Mouse (Mus musculus): Measurements from ENCODE around the gene Cops7a. TPM values are rescaled to one million over a fixed set of nuclear protein-coding genes. Genes with fewer than 3 reads are reported as not detected.

Cops7a gene
- polyA plus RNA-seq, 1 experiment from 2014 or later = 85.6 TPM

GRCm38 (mm10) chr6:124967766-124968165 is 2.4 kb upstream of the Cops7a start:
- ATAC-seq (ENCODE audit: low FRiP score, low TSS enrichment) (no peak), DNase-seq (peak; percentile 55)
- Histone ChIP-seq H3K4me2 (ENCODE audit: low read length) (no peak overlapping the region), H3K4me1 (ENCODE audit: control insufficient read depth, insufficient read depth, low read length) (peaks cover 14% of the 10 kb centered on the region), H3K9ac (replicated peaks; ENCODE audit: low read length) (no peak overlapping the region), H3K4me3 (replicated peaks; ENCODE audit: low read depth, low read length) (no peak overlapping the region), H3K36me3 (ENCODE audit: control insufficient read depth, insufficient read depth, low read length) (no peaks in the 10 kb centered on the region), H3K9me3 (ENCODE audit: control insufficient read depth, low read length) (no peaks in the 10 kb centered on the region), H3K27me3 (ENCODE audit: control insufficient read depth, insufficient read depth, low read length) (no peaks in the 10 kb centered on the region), H3K27ac (replicated peaks; ENCODE audit: low read depth, low read length) (no peak overlapping the region)
- WGBS = 75% methylated on average over 4 of the region's 4 CpGs

GRCm38 (mm10) chr6:124966466-124967118 is 1.3 kb upstream of the Cops7a start:
- peak overlapping the region; percentile 81; the same call in 1 of the 2 replicates for H3K4me3 ChIP-seq (replicated peaks; ENCODE audit: low read depth, low read length)
- peak overlapping the region; percentile 97 for H3K4me2 ChIP-seq (ENCODE audit: low read length)
- no peaks in the 10 kb centered on the region for H3K27me3 ChIP-seq (ENCODE audit: control insufficient read depth, insufficient read depth, low read length)
- ATAC-seq (ENCODE audit: low FRiP score, low TSS enrichment) (no peak), DNase-seq (peak; percentile 11)
- H3K9ac ChIP-seq (replicated peaks; ENCODE audit: low read length) = no peak overlapping the region
- H3K9me3 ChIP-seq (ENCODE audit: control insufficient read depth, low read length) = no peaks in the 10 kb centered on the region
- H3K4me1 ChIP-seq (ENCODE audit: control insufficient read depth, insufficient read depth, low read length) = peaks cover 14% of the 10 kb centered on the region
- H3K36me3 ChIP-seq (ENCODE audit: control insufficient read depth, insufficient read depth, low read length) = peaks cover 10% of the 10 kb centered on the region
- 96% methylated on average over 7 of the region's 7 CpGs for WGBS
- no peak overlapping the region for H3K27ac ChIP-seq (replicated peaks; ENCODE audit: low read depth, low read length)

GRCm38 (mm10) chr6:124965747-124966146 is 409 bp upstream of the Cops7a start:
- Histone ChIP-seq H3K27ac (replicated peaks; ENCODE audit: low read depth, low read length) (peak overlapping the region; percentile 90), H3K4me3 (replicated peaks; ENCODE audit: low read depth, low read length) (peak overlapping the region; percentile 81), H3K4me1 (ENCODE audit: control insufficient read depth, insufficient read depth, low read length) (peaks cover 14% of the 10 kb centered on the region), H3K9ac (replicated peaks; ENCODE audit: low read length) (peak overlapping the region; percentile 92), H3K9me3 (ENCODE audit: control insufficient read depth, low read length) (no peaks in the 10 kb centered on the region), H3K4me2 (ENCODE audit: low read length) (peak overlapping the region; percentile 97), H3K36me3 (ENCODE audit: control insufficient read depth, insufficient read depth, low read length) (peaks cover 17% of the 10 kb centered on the region), H3K27me3 (ENCODE audit: control insufficient read depth, insufficient read depth, low read length) (no peaks in the 10 kb centered on the region)
- WGBS = 16% methylated on average over 15 of the region's 15 CpGs
- 0 out of 2 replicates have a peak, but pooled peaks have one; percentile 14 for ATAC-seq (ENCODE audit: low FRiP score, low TSS enrichment)
- no peak for DNase-seq

GRCm38 (mm10) chr6:124964638-124965037 is 700 bp downstream of the Cops7a start:
- ATAC-seq (ENCODE audit: low FRiP score, low TSS enrichment) (peak; percentile 36), DNase-seq (no peak)
- H3K4me2 ChIP-seq (ENCODE audit: low read length) = peak overlapping the region; percentile 97
- H3K9ac ChIP-seq (replicated peaks; ENCODE audit: low read length) = peak overlapping the region; percentile 92
- peak overlapping the region; percentile 90 for H3K27ac ChIP-seq (replicated peaks; ENCODE audit: low read depth, low read length)
- H3K9me3 ChIP-seq (ENCODE audit: control insufficient read depth, low read length) = no peaks in the 10 kb centered on the region
- peaks cover 28% of the 10 kb centered on the region for H3K36me3 ChIP-seq (ENCODE audit: control insufficient read depth, insufficient read depth, low read length)
- H3K4me3 ChIP-seq (replicated peaks; ENCODE audit: low read depth, low read length) = peak overlapping the region; percentile 81
- H3K27me3 ChIP-seq (ENCODE audit: control insufficient read depth, insufficient read depth, low read length) = no peaks in the 10 kb centered on the region
- 42% methylated on average over 16 of the region's 16 CpGs for WGBS
- H3K4me1 ChIP-seq (ENCODE audit: control insufficient read depth, insufficient read depth, low read length) = peaks cover 14% of the 10 kb centered on the region

GRCm38 (mm10) chr6:124961021-124961420 is 4.3 kb downstream of the Cops7a start:
- no peak overlapping the region for H3K4me2 ChIP-seq (ENCODE audit: low read length)
- no peak overlapping the region for H3K4me3 ChIP-seq (replicated peaks; ENCODE audit: low read depth, low read length)
- H3K4me1 ChIP-seq (ENCODE audit: control insufficient read depth, insufficient read depth, low read length) = peaks cover 11% of the 10 kb centered on the region
- ATAC-seq (ENCODE audit: low FRiP score, low TSS enrichment) (no peak), DNase-seq (no peak)
- no peak overlapping the region for H3K9ac ChIP-seq (replicated peaks; ENCODE audit: low read length)
- H3K27ac ChIP-seq (replicated peaks; ENCODE audit: low read depth, low read length) = no peak overlapping the region
- peaks cover 57% of the 10 kb centered on the region for H3K36me3 ChIP-seq (ENCODE audit: control insufficient read depth, insufficient read depth, low read length)
- WGBS = 93% methylated on average over 12 of the region's 12 CpGs
- no peaks in the 10 kb centered on the region for H3K9me3 ChIP-seq (ENCODE audit: control insufficient read depth, low read length)
- H3K27me3 ChIP-seq (ENCODE audit: control insufficient read depth, insufficient read depth, low read length) = no peaks in the 10 kb centered on the region

GRCm38 (mm10) chr6:124959960-124960359 is 5.4 kb downstream of the Cops7a start:
- no peak overlapping the region for H3K4me2 ChIP-seq (ENCODE audit: low read length)
- H3K9me3 ChIP-seq (ENCODE audit: control insufficient read depth, low read length) = no peaks in the 10 kb centered on the region
- H3K4me1 ChIP-seq (ENCODE audit: control insufficient read depth, insufficient read depth, low read length) = peaks cover 8% of the 10 kb centered on the region
- peaks cover 62% of the 10 kb centered on the region for H3K36me3 ChIP-seq (ENCODE audit: control insufficient read depth, insufficient read depth, low read length)
- no peak overlapping the region for H3K9ac ChIP-seq (replicated peaks; ENCODE audit: low read length)
- H3K27me3 ChIP-seq (ENCODE audit: control insufficient read depth, insufficient read depth, low read length) = no peaks in the 10 kb centered on the region
- WGBS = 93% methylated on average over 13 of the region's 13 CpGs
- ATAC-seq (ENCODE audit: low FRiP score, low TSS enrichment) (no peak), DNase-seq (no peak)
- H3K27ac ChIP-seq (replicated peaks; ENCODE audit: low read depth, low read length) = no peak overlapping the region
- H3K4me3 ChIP-seq (replicated peaks; ENCODE audit: low read depth, low read length) = no peak overlapping the region

- DNase-seq (no peak), ATAC-seq (ENCODE audit: low FRiP score, low TSS enrichment) (no peak)
- H3K27me3 ChIP-seq (ENCODE audit: control insufficient read depth, insufficient read depth, low read length) = no peaks in the 10 kb centered on the region
- H3K4me1 ChIP-seq (ENCODE audit: control insufficient read depth, insufficient read depth, low read length) = no peaks in the 10 kb centered on the region
- H3K36me3 ChIP-seq (ENCODE audit: control insufficient read depth, insufficient read depth, low read length) = peaks cover 62% of the 10 kb centered on the region
- H3K4me3 ChIP-seq (replicated peaks; ENCODE audit: low read depth, low read length) = no peak overlapping the region
- no peak overlapping the region for H3K9ac ChIP-seq (replicated peaks; ENCODE audit: low read length)
- no peak overlapping the region for H3K4me2 ChIP-seq (ENCODE audit: low read length)
- no peaks in the 10 kb centered on the region for H3K9me3 ChIP-seq (ENCODE audit: control insufficient read depth, low read length)
- H3K27ac ChIP-seq (replicated peaks; ENCODE audit: low read depth, low read length) = no peak overlapping the region
- 91% methylated on average over 3 of the region's 3 CpGs for WGBS
Observed at GRCm38 (mm10) chr6:124958127-124958526, 7.2 kb downstream of the Cops7a start.

GRCm38 (mm10) chr6:124955212-124955611 is 10.1 kb downstream of the Cops7a start:
- no peaks in the 10 kb centered on the region for H3K27me3 ChIP-seq (ENCODE audit: control insufficient read depth, insufficient read depth, low read length)
- no peak overlapping the region for H3K4me3 ChIP-seq (replicated peaks; ENCODE audit: low read depth, low read length)
- no peak overlapping the region for H3K4me2 ChIP-seq (ENCODE audit: low read length)
- H3K4me1 ChIP-seq (ENCODE audit: control insufficient read depth, insufficient read depth, low read length) = no peaks in the 10 kb centered on the region
- no peaks in the 10 kb centered on the region for H3K9me3 ChIP-seq (ENCODE audit: control insufficient read depth, low read length)
- H3K36me3 ChIP-seq (ENCODE audit: control insufficient read depth, insufficient read depth, low read length) = peaks cover 39% of the 10 kb centered on the region
- WGBS = 98% methylated on average over 4 of the region's 4 CpGs
- DNase-seq (no peak), ATAC-seq (ENCODE audit: low FRiP score, low TSS enrichment) (no peak)
- H3K27ac ChIP-seq (replicated peaks; ENCODE audit: low read depth, low read length) = no peak overlapping the region
- no peak overlapping the region for H3K9ac ChIP-seq (replicated peaks; ENCODE audit: low read length)

GRCm38 (mm10) chr6:124953991-124954715 is 11.2 kb downstream of the Cops7a start:
- Histone ChIP-seq H3K9me3 (ENCODE audit: control insufficient read depth, low read length) (no peaks in the 10 kb centered on the region), H3K36me3 (ENCODE audit: control insufficient read depth, insufficient read depth, low read length) (peaks cover 29% of the 10 kb centered on the region), H3K4me2 (ENCODE audit: low read length) (no peak overlapping the region), H3K4me1 (ENCODE audit: control insufficient read depth, insufficient read depth, low read length) (no peaks in the 10 kb centered on the region), H3K4me3 (replicated peaks; ENCODE audit: low read depth, low read length) (no peak overlapping the region), H3K9ac (replicated peaks; ENCODE audit: low read length) (no peak overlapping the region), H3K27me3 (ENCODE audit: control insufficient read depth, insufficient read depth, low read length) (no peaks in the 10 kb centered on the region), H3K27ac (replicated peaks; ENCODE audit: low read depth, low read length) (no peak overlapping the region)
- no peak for ATAC-seq (ENCODE audit: low FRiP score, low TSS enrichment)
- DNase-seq = no peak
- WGBS = 94% methylated on average over 2 of the region's 2 CpGs

Measured in midbrain, embryonic 14.5 days (tissue).